Mouse (Mus musculus): ENCODE measurements around the gene Ndufb10.

Gene Ndufb10

GRCm38 (mm10) chr17:24724184-24724583, at the start of gene Ndufb10:
Gene Ndufb10, minus strand, starts transcription at chr17:24724478.
- DNase-seq (ENCODE audit: low spot score), result peak; percentile 99

GRCm38 (mm10) chr17:24773241-24773640, 49.0 kb upstream of the Ndufb10 start:
- no peak for DNase-seq (ENCODE audit: low spot score)

GRCm38 (mm10) chr17:24769146-24769545, 44.9 kb upstream of the Ndufb10 start:
- no peak for DNase-seq (ENCODE audit: low spot score)

GRCm38 (mm10) chr17:24766266-24766875, 42.1 kb upstream of the Ndufb10 start:
- DNase-seq (ENCODE audit: low spot score), result no peak

GRCm38 (mm10) chr17:24765016-24765905, 41.0 kb upstream of the Ndufb10 start:
- no peak for DNase-seq (ENCODE audit: low spot score)

- no peak for DNase-seq (ENCODE audit: low spot score)
Observed at GRCm38 (mm10) chr17:24761121-24761520, 36.8 kb upstream of the Ndufb10 start.

- DNase-seq (ENCODE audit: low spot score), result no peak
Observed at GRCm38 (mm10) chr17:24757394-24757793, 33.1 kb upstream of the Ndufb10 start.

GRCm38 (mm10) chr17:24752415-24753394, 28.4 kb upstream of the Ndufb10 start, which contains the start of gene Hs3st6:
Gene Hs3st6, plus strand, starts transcription at chr17:24752988.
- peak; percentile 59 for DNase-seq (ENCODE audit: low spot score)

- no peak for DNase-seq (ENCODE audit: low spot score)
Observed at GRCm38 (mm10) chr17:24751528-24751927, 27.2 kb upstream of the Ndufb10 start.

GRCm38 (mm10) chr17:24746986-24747385, 22.7 kb upstream of the Ndufb10 start:
- no peak for DNase-seq (ENCODE audit: low spot score)

- peak; percentile 98 for DNase-seq (ENCODE audit: low spot score)
Observed at GRCm38 (mm10) chr17:24745526-24746497, 21.5 kb upstream of the Ndufb10 start.

GRCm38 (mm10) chr17:24744381-24744780, 20.1 kb upstream of the Ndufb10 start:
- no peak for DNase-seq (ENCODE audit: low spot score)

- DNase-seq (ENCODE audit: low spot score), result no peak
Observed at GRCm38 (mm10) chr17:24743896-24744295, 19.6 kb upstream of the Ndufb10 start.

GRCm38 (mm10) chr17:24742307-24742706, 18.0 kb upstream of the Ndufb10 start:
- DNase-seq (ENCODE audit: low spot score), result no peak

- DNase-seq (ENCODE audit: low spot score), result no peak
Observed at GRCm38 (mm10) chr17:24739926-24740325, 15.6 kb upstream of the Ndufb10 start.

- DNase-seq (ENCODE audit: low spot score), result no peak
Observed at GRCm38 (mm10) chr17:24738238-24738637, 14.0 kb upstream of the Ndufb10 start.

GRCm38 (mm10) chr17:24737135-24737810, 13.0 kb upstream of the Ndufb10 start:
- no peak for DNase-seq (ENCODE audit: low spot score)

- peak; percentile 97 for DNase-seq (ENCODE audit: low spot score)
Observed at GRCm38 (mm10) chr17:24736330-24737051, 12.2 kb upstream of the Ndufb10 start, which contains the start of gene Msrb1. Gene Msrb1, plus strand, starts transcription at chr17:24736642.

GRCm38 (mm10) chr17:24735446-24735845, 11.2 kb upstream of the Ndufb10 start:
- DNase-seq (ENCODE audit: low spot score), result no peak

Measured in retina, embryonic 14.5 days (tissue).